Mouse (Mus musculus) liver, adult 2 months (tissue): ENCODE measurements at regions not wholly inside any gene's neighbourhood (a gene's known extent, or its start where the extent isn't known, plus 50 kb on each side); places are given as distances from the start of the nearest gene placed in this dataset.

ENCODE experiments used
- DNase-seq: peaks from one replicate; pipeline ENCODE4 v3.0.0-alpha.2; 2011; ENCODE audit warnings: low read depth, low spot score; ENCODE audit errors: extremely low read depth
- H3K27ac ChIP-seq: fragments of 200-500 bp; replicated peaks from 2 replicates; pipeline ENCODE4 v1.5.1; 2012; ENCODE audit warnings: low read depth, mild to moderate bottlenecking, control low read depth, inconsistent platforms, low read length; ENCODE audit not compliant: insufficient read depth
- H3K27me3 ChIP-seq: fragments of 200-500 bp; 2 replicates; pipeline ENCODE4 v1.6.1; 2012; ENCODE audit warnings: mild to moderate bottlenecking, moderate library complexity, low read length, inconsistent platforms; ENCODE audit not compliant: control insufficient read depth, insufficient read depth
- H3K36me3 ChIP-seq: fragments of 200-500 bp; 2 replicates; pipeline ENCODE4 v1.6.1; 2012; ENCODE audit warnings: low read length, inconsistent platforms; ENCODE audit not compliant: control insufficient read depth, insufficient read depth
- H3K4me1 ChIP-seq: fragments of 200-500 bp; 2 replicates; pipeline ENCODE4 v1.6.1; 2011; ENCODE audit warnings: low read length; ENCODE audit not compliant: control insufficient read depth, insufficient read depth
- H3K4me3 ChIP-seq: fragments of 200-500 bp; 2 replicates; pipeline ENCODE4 v1.5.1; 2011; ENCODE audit warnings: low read depth, mild to moderate bottlenecking, control low read depth, low read length, moderate library complexity; ENCODE audit not compliant: insufficient read depth
- H3K79me2 ChIP-seq: fragments of 200-500 bp; 2 replicates; pipeline ENCODE4 v1.6.1; 2012; ENCODE audit warnings: inconsistent platforms, mild to moderate bottlenecking, low read length, moderate library complexity; ENCODE audit not compliant: control insufficient read depth, insufficient read depth
- H3K9ac ChIP-seq: fragments of 200-500 bp; 2 replicates; pipeline ENCODE4 v1.6.1; 2012; ENCODE audit warnings: low read depth, mild to moderate bottlenecking, control low read depth, inconsistent platforms, low read length
- CTCF ChIP-seq: fragments of 200-500 bp; IDR thresholded peaks from 2 replicates; pipeline ENCODE4 v1.5.1; 2011; ENCODE audit warnings: low read depth, low read length, control low read depth
- POLR2A ChIP-seq: fragments of 200-500 bp; IDR thresholded peaks from 2 replicates; pipeline ENCODE4 v1.6.1; 2011; ENCODE audit warnings: low read length, control low read depth; ENCODE audit not compliant: insufficient read depth; ENCODE audit errors: extremely low read depth
- WGBS: fragments of 180-500 bp; shearing (Covaris S2); methylation state at CpG from one replicate; pipeline ENCODE4 v1.1.7; 2018; 5-methylcytosine and 5-hydroxymethylcytosine counted together

DNA sequence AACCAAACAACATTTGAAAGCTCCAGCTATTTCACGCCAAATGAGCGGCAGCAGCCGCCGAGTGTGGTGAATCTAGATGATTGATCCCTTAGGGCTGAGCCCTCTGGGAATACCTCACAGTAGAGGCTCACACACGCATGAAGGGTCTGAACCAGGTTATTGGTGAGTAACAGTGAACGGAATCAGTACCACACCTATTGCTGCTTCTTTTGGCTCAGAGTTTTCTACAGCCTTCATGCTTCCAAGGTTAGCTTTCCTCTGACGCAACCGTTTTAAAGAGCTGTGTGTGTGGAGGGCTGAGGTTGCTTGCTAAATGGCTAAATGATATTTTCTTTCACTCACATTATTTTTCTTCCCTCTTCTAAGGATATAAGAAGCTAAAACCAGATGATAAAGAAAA is 464.4 kb downstream of the Gja1 start:
- no peaks in the 10 kb centered on the region for H3K4me1 ChIP-seq
- no peak overlapping the region for H3K27ac ChIP-seq
- DNase-seq: no peak
- no peaks in the 10 kb centered on the region for H3K27me3 ChIP-seq
- WGBS: 88% methylated on average over 8 of the region's 8 CpGs
- H3K4me3 ChIP-seq: no peak overlapping the region
- no peaks in the 10 kb centered on the region for H3K36me3 ChIP-seq
- H3K79me2 ChIP-seq: no peaks in the 10 kb centered on the region
- H3K9ac ChIP-seq: no peak overlapping the region
- TF ChIP-seq CTCF (no peak), POLR2A (no peak)

DNA sequence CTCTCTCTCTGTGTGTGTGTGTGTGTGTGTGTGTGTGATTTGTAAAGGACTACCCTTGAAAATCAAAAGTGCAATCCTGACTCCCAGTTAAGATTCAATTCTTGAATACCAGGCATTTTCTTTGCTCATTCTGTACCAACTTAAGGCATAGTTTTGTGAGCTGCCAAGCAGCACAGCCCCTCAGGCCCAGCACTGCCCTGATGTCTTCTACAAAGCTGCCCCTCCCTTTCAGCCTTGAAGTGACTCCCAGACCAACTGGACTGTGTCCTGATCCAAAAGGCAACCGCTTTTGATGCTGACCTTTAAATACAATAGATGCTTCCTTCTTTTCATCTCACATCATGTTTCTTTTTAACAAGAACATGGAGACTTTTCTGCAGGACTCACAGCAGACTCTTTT is 464.8 kb downstream of the Gja1 start:
- H3K79me2 ChIP-seq: no peaks in the 10 kb centered on the region
- no peak for TF ChIP-seq POLR2A
- TF ChIP-seq CTCF: no peak
- 55% methylated on average over 1 of the region's 1 CpGs for WGBS

DNA sequence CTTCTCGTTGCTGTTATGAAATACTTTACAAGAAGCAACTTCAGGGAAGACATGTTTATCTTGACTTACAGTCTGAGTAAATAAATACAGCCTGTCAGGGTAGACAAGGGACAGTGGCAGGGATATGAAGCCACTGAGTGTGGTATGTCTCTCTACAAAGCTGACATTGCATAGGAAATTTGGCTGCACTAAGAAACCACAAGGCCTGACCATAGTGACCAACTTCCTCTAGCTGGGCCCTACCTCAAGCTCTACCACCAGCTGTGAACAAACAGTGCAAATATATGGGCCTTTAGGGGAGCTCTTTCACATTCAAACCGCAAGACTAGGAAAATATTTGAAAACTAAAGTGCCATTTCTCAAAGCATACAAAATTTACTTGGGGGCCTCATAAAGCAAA is 475.4 kb downstream of the Gja1 start:
- no peaks in the 10 kb centered on the region for H3K79me2 ChIP-seq
- H3K4me3 ChIP-seq: no peak overlapping the region
- H3K27me3 ChIP-seq: no peaks in the 10 kb centered on the region
- no peaks in the 10 kb centered on the region for H3K4me1 ChIP-seq
- DNase-seq: no peak
- TF ChIP-seq CTCF (no peak), POLR2A (no peak)
- no peak overlapping the region for H3K27ac ChIP-seq
- 73% methylated on average over 2 of the region's 2 CpGs for WGBS
- no peak overlapping the region for H3K9ac ChIP-seq
- H3K36me3 ChIP-seq: no peaks in the 10 kb centered on the region

More for the DNA sequence above, 464.8 kb downstream of the Gja1 start:
- H3K36me3 ChIP-seq: no peaks in the 10 kb centered on the region
- no peak overlapping the region for H3K9ac ChIP-seq
- no peaks in the 10 kb centered on the region for H3K4me1 ChIP-seq
- no peak overlapping the region for H3K4me3 ChIP-seq
- no peak for DNase-seq
- no peak overlapping the region for H3K27ac ChIP-seq
- no peaks in the 10 kb centered on the region for H3K27me3 ChIP-seq

DNA sequence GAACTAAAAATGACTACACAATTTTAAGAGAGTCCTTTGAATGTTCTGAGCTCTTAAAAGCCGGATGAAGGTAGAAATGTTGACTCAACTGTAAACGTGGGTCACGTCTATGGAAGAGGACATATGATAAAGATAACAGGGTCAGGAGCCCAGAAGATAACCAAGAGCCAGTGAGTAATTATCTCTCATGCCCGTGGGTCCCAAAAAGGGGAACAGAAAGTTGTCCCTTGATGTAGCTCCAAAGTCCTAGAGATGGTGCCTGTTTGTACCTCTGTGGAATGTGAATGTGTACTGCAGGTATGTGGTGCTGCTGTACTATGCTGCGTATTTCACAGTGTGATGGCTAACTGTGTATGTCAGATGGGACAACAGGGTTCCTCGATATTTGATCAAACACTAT is 479.1 kb downstream of the Gja1 start:
- no peak overlapping the region for H3K27ac ChIP-seq
- H3K27me3 ChIP-seq: no peaks in the 10 kb centered on the region
- no peaks in the 10 kb centered on the region for H3K36me3 ChIP-seq
- 78% methylated on average over 6 of the region's 6 CpGs for WGBS
- DNase-seq: no peak
- TF ChIP-seq CTCF (no peak), POLR2A (no peak)
- H3K79me2 ChIP-seq: no peaks in the 10 kb centered on the region
- no peaks in the 10 kb centered on the region for H3K4me1 ChIP-seq
- no peak overlapping the region for H3K9ac ChIP-seq
- no peak overlapping the region for H3K4me3 ChIP-seq

DNA sequence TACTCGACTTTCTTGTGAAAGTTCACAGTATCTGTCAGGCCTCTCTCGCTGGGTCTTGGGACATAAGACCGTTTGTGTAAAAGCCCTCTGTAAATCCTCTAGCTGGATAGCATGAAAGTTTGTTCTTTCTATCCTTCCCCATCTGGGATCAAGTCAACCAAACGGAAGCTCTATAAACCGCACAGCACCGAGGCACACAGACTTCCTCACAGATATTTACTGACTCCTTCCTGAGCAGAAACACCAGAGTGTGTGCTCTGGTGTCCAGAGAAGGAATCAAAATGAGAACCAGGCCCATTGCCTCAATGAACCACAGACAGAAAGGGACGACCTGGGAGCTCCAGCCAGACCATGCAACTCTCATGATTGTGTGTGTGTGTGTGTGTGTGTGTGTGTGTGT is 502.6 kb downstream of the Gja1 start:
- TF ChIP-seq POLR2A (no peak), CTCF (no peak)
- WGBS: 80% methylated on average over 7 of the region's 7 CpGs
- H3K27ac ChIP-seq: no peak overlapping the region

DNA sequence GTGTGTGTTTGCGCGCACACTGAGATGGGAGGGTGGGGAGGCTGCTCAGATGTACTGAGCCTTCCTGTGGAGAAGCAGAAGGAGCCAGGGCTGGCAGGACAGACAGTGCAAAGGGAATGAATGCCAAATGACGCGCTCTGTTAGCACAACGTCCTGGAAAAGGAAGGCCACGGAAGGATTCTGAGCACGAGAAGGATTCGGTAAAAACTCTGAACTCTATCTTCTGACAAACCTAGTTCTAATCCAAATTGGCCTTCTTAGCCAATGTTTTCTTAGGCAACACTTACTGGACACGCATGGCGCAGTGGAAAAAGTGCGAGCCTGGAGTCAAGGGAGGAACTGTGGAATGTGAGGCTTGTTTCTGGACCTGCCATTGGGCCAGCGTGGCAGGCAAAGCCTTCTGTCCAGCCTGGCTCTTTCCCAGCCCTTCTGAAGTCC is 503.0 kb downstream of the Gja1 start:
- DNase-seq: peak; percentile 13
- H3K79me2 ChIP-seq: no peaks in the 10 kb centered on the region
- no peaks in the 10 kb centered on the region for H3K27me3 ChIP-seq
- H3K36me3 ChIP-seq: no peaks in the 10 kb centered on the region
- WGBS: 80% methylated on average over 12 of the region's 12 CpGs
- no peak overlapping the region for H3K4me3 ChIP-seq
- no peak overlapping the region for H3K27ac ChIP-seq
- no peak overlapping the region for H3K9ac ChIP-seq
- TF ChIP-seq CTCF: no peak
- no peak for TF ChIP-seq POLR2A
- no peaks in the 10 kb centered on the region for H3K4me1 ChIP-seq

More for the DNA sequence above, 502.6 kb downstream of the Gja1 start:
- Histone ChIP-seq H3K9ac (no peak overlapping the region), H3K27me3 (no peaks in the 10 kb centered on the region), H3K4me3 (no peak overlapping the region), H3K79me2 (no peaks in the 10 kb centered on the region), H3K4me1 (no peaks in the 10 kb centered on the region), H3K36me3 (no peaks in the 10 kb centered on the region)
- no peak for DNase-seq
